Mouse (Mus musculus) testis, postnatal 10 days (tissue): ENCODE results near the gene Mpzl2.

Source experiments
- DNase-seq: peaks from one replicate; pipeline ENCODE4 v3.0.0; 2021; ENCODE audit warnings: low spot score

The Mpzl2 gene

GRCm38 (mm10) chr9:45085741-45086690 is 46.4 kb downstream of the Mpzl2 start:
- DNase-seq = no peak

- DNase-seq = no peak
Measured at GRCm38 (mm10) chr9:45088040-45088439, 48.4 kb downstream of the Mpzl2 start.

DNA sequence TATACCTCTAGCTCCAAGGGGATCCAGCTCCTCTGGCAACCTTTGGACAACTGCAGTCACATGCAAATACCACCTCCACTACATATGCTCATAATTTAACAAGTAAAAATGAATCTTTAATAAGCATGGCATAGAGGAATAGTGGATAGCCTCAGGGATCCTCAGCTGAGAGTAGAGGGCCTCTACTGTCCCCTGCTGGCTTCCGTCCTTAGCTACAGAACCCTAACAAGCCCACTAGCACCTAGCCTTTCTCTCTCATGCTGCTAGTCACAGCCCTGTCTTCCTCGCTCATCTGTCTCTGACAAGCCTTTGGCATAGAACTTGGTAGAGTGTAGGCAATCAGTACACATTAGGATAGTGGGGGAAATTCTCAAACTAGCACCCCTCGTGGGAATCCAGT is 51.2 kb downstream of the Mpzl2 start:
- no peak for DNase-seq

GRCm38 (mm10) chr9:45092641-45093040 is 53.0 kb downstream of the Mpzl2 start:
- DNase-seq = no peak

DNA sequence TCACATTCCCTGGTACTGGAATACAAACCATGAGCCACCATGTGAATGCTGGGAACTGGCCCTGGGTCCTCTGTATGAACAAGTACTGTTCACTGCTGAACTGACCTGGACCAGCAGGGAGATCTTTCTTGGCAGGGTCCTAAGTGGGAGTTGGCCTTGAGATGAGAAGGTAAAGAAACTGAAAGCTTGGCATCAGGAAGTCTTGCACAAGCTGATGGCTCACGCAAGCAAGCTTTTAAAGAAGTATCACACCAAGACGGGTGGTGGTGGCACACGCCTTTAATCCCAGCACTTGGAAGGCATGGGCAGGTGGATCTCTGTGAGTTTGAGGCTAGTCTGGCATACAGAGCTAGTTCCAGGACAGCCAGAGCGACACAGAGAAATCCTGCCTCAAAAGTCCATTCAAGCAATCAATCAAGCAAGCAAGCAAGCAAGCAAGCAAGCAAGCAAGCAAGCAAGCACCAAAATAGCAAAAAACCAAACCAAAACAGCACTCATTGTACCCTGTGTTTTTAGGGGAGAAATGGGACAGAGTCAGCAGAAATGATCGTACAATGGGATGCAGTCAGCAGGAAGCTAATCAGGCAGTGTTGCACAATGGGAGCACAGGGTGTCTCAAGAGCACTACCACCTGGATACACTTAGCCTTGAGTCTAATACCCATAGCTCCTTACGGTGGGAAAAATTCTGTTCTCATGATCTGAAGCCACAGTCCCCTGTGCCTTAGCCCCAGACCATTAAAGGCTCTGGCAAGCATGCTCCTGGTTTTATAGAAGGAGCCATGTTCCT is 55.7 kb downstream of the Mpzl2 start:
- DNase-seq = no peak

GRCm38 (mm10) chr9:45097877-45098276 is 58.3 kb downstream of the Mpzl2 start:
- DNase-seq = no peak

- no peak for DNase-seq
Measured at GRCm38 (mm10) chr9:45098426-45098825, 58.8 kb downstream of the Mpzl2 start.

- DNase-seq = no peak
Measured at GRCm38 (mm10) chr9:45102528-45102927, 62.9 kb downstream of the Mpzl2 start.

- DNase-seq = no peak
Measured at GRCm38 (mm10) chr9:45103211-45103979, 63.8 kb downstream of the Mpzl2 start.
